Mouse (Mus musculus) small intestine, adult 2 months (tissue): ENCODE measurements at regions not wholly inside any gene's neighbourhood (a gene's known extent, or its start where the extent isn't known, plus 50 kb on each side); places are given as distances from the start of the nearest gene placed in this dataset.

Source experiments
- H3K27ac ChIP-seq: fragments of 200-500 bp; 2 replicates; pipeline ENCODE4 v1.5.1; 2012; ENCODE audit warnings: low read depth, low read length, control low read depth, inconsistent platforms; ENCODE audit not compliant: insufficient read depth
- H3K27me3 ChIP-seq: fragments of 200-500 bp; 2 replicates; pipeline ENCODE4 v1.6.1; 2012; ENCODE audit warnings: mild to moderate bottlenecking, moderate library complexity, low read length, inconsistent platforms; ENCODE audit not compliant: control insufficient read depth, insufficient read depth
- H3K36me3 ChIP-seq: fragments of 200-500 bp; 2 replicates; pipeline ENCODE4 v1.6.1; 2012; ENCODE audit warnings: mild to moderate bottlenecking, low read length, control low read depth, inconsistent platforms; ENCODE audit not compliant: control insufficient read depth, insufficient read depth
- H3K4me1 ChIP-seq: fragments of 200-500 bp; 2 replicates; pipeline ENCODE4 v1.6.1; 2012; ENCODE audit warnings: low read length, inconsistent platforms, mixed read lengths; ENCODE audit not compliant: control insufficient read depth, insufficient read depth, insufficient read length
- H3K4me3 ChIP-seq: fragments of 200-500 bp; 2 replicates; pipeline ENCODE4 v1.5.1; 2012; ENCODE audit warnings: low read depth, mild to moderate bottlenecking, control low read depth, inconsistent platforms, low read length, moderate library complexity
- CTCF ChIP-seq: fragments of 200-500 bp; IDR thresholded peaks from 2 replicates; pipeline ENCODE4 v1.5.1; 2012; ENCODE audit warnings: low read depth, mild to moderate bottlenecking, control low read depth, inconsistent platforms, low read length, moderate library complexity, mixed read lengths; ENCODE audit not compliant: insufficient replicate concordance, insufficient read length; ENCODE audit errors: extremely low read depth
- POLR2A ChIP-seq: fragments of 200-500 bp; IDR thresholded peaks from 2 replicates; pipeline ENCODE4 v1.6.1; 2012; ENCODE audit warnings: low read depth, mild to moderate bottlenecking, control low read depth, inconsistent platforms, low read length, moderate library complexity
- WGBS: fragments of 180-500 bp; shearing (Covaris S2); methylation state at CpG from one replicate; pipeline ENCODE4 v1.1.7; 2018; 5-methylcytosine and 5-hydroxymethylcytosine counted together

- Histone ChIP-seq H3K36me3 (no peaks in the 10 kb centered on the region), H3K27me3 (no peaks in the 10 kb centered on the region), H3K4me3 (no peak overlapping the region), H3K27ac (no peak overlapping the region), H3K4me1 (no peaks in the 10 kb centered on the region)
- TF ChIP-seq CTCF (no peak), POLR2A (no peak)
- 75% methylated on average over 5 of the region's 5 CpGs for WGBS
Observed at GRCm38 (mm10) chr16:24160705-24161285, 172.1 kb upstream of the Bcl6 start.

- Histone ChIP-seq H3K27ac (no peak overlapping the region), H3K36me3 (no peaks in the 10 kb centered on the region), H3K4me3 (no peak overlapping the region), H3K27me3 (no peaks in the 10 kb centered on the region), H3K4me1 (peaks cover 3% of the 10 kb centered on the region; the same call in 1 of the 2 replicates)
- 82% methylated on average over 2 of the region's 2 CpGs for WGBS
- TF ChIP-seq POLR2A (no peak), CTCF (no peak)
Observed at GRCm38 (mm10) chr16:24159336-24159735, 170.7 kb upstream of the Bcl6 start.

- Histone ChIP-seq H3K4me3 (no peak overlapping the region), H3K4me1 (peaks cover 3% of the 10 kb centered on the region; the same call in 1 of the 2 replicates), H3K27ac (no peak overlapping the region), H3K36me3 (no peaks in the 10 kb centered on the region), H3K27me3 (no peaks in the 10 kb centered on the region)
- 97% methylated on average over 2 of the region's 2 CpGs for WGBS
- no peak for TF ChIP-seq CTCF
- TF ChIP-seq POLR2A, result no peak
Observed at GRCm38 (mm10) chr16:24157753-24158152, 169.1 kb upstream of the Bcl6 start.

DNA sequence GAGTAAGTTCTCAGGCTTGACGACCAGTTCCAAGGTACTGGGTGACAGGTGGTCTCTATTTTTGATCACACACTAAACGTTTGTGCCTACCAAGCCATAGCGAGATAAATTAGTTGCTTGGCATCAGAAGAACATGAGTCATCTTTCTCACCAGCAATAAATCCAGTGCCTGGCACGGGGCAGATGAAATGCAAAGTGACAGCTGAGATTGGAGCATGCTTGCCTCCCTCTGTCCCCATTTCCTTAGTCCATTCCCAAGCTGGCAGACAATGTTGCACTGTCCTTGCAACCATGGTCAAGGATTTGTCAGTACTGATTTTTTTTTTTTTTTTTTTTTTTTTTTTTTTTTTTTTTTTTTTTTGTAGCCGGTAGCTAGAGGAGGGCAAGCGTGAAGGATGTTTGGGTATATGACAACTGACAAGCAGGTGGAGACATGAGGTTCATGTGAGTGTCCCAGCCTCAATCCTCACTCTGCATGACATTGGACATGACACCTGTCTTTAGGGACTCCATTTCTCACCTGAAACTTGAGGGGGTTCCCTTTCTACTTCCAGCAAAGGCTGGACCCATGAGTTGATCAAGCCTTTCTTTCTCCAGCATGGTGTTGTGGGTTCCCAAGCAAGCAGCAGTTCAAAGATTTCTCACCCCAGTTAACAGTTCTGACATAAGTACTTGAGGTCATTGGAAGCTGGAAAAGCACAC lies 168.2 kb upstream of the Bcl6 start:
- 47% methylated on average over 6 of the region's 6 CpGs for WGBS
- H3K4me1 ChIP-seq, result peaks cover 3% of the 10 kb centered on the region; the same call in 1 of the 2 replicates
- H3K36me3 ChIP-seq, result no peaks in the 10 kb centered on the region
- TF ChIP-seq CTCF (no peak), POLR2A (no peak)
- no peak overlapping the region for H3K4me3 ChIP-seq
- H3K27ac ChIP-seq, result peak overlapping the region; percentile 35; the same call in 1 of the 2 replicates
- H3K27me3 ChIP-seq, result no peaks in the 10 kb centered on the region

GRCm38 (mm10) chr16:24154816-24155357 lies 166.2 kb upstream of the Bcl6 start:
- H3K4me3 ChIP-seq, result no peak overlapping the region
- H3K4me1 ChIP-seq, result peaks cover 14% of the 10 kb centered on the region
- no peaks in the 10 kb centered on the region for H3K27me3 ChIP-seq
- H3K36me3 ChIP-seq, result no peaks in the 10 kb centered on the region
- 63% methylated on average over 4 of the region's 4 CpGs for WGBS
- no peak overlapping the region for H3K27ac ChIP-seq
- TF ChIP-seq POLR2A, result no peak
- TF ChIP-seq CTCF, result no peak

GRCm38 (mm10) chr16:24153943-24154342 lies 165.3 kb upstream of the Bcl6 start:
- no peak overlapping the region for H3K27ac ChIP-seq
- 31% methylated on average over 1 of the region's 1 CpGs for WGBS
- H3K4me1 ChIP-seq, result peaks cover 14% of the 10 kb centered on the region
- TF ChIP-seq CTCF (no peak), POLR2A (no peak)
- H3K4me3 ChIP-seq, result no peak overlapping the region
- no peaks in the 10 kb centered on the region for H3K27me3 ChIP-seq
- H3K36me3 ChIP-seq, result no peaks in the 10 kb centered on the region

DNA sequence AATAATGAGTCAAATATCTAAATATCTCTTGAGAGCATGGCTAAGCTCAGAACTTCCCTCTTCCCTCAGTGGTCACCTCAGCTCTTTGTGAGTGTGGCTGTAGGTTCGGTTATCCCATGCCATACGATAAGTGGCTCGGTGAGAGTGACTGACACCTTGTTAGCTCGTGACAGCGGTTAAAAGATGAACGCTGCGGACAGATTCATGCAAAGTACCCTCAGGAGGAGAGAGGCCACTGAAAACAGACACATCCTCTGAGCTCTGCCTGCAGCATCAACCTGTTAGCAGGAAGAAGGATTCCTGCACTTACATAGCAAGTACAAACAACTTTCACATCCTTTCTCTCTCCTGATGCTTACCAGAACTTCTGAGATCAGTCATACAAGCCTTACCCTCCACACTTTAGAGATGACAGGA lies 163.2 kb upstream of the Bcl6 start:
- no peaks in the 10 kb centered on the region for H3K36me3 ChIP-seq
- H3K27me3 ChIP-seq, result no peaks in the 10 kb centered on the region
- H3K4me3 ChIP-seq, result no peak overlapping the region
- WGBS, result 78% methylated on average over 7 of the region's 7 CpGs
- H3K4me1 ChIP-seq, result peaks cover 14% of the 10 kb centered on the region
- H3K27ac ChIP-seq, result 0 out of 2 replicates have a peak overlapping the region, but pooled peaks have one; percentile 27
- no peak for TF ChIP-seq CTCF
- no peak for TF ChIP-seq POLR2A
